Comparison of ENCODE assay signal across 22 mouse cellular contexts in genomic region chr8:86718332-86718994, GRCm38 (mm10). TPM values are rescaled to one million over a fixed set of nuclear protein-coding genes. Genes with fewer than 3 reads are reported as not detected.
DNase-seq lines count a peak whose midpoint lies in the region; ATAC-seq and TF ChIP-seq lines count a peak whose summit lies in the region.
"Had no signal": no experiment of that assay in that cellular context is flagged by ENCODE, and none has a peak within 500 bp of the region (broad histone marks: within the 10 kb centered on the region; RNA-seq: fewer than 3 reads in every experiment).

No protein-coding gene starts in this region.

- TF ChIP-seq CTCF in heart, adult 2 months (IDR thresholded peaks at IDR 0.05) = no peak
- TF ChIP-seq CTCF in lung, embryonic 14.5 days (IDR thresholded peaks at IDR 0.05; ENCODE audit: low read depth) = no peak

- peak overlapping the region; percentile 12; the same call in 1 of the 2 replicates for H3K27ac ChIP-seq in heart, adult 2 months
- H3K27ac ChIP-seq in lung, embryonic 14.5 days (ENCODE audit: low read depth) = no peak overlapping the region
- no peak overlapping the region for H3K27ac ChIP-seq in lung, embryonic 16.5 days (ENCODE audit: low read length)
- H3K27ac ChIP-seq: embryonic facial prominence, embryonic 13.5 days; embryonic facial prominence, embryonic 15.5 days; forebrain, embryonic 10.5 days; forebrain, embryonic 12.5 days had no signal

- peaks cover 14% of the 10 kb centered on the region for H3K36me3 ChIP-seq in heart, adult 2 months (ENCODE audit: control insufficient read depth, insufficient read depth, low read length)
- H3K36me3 ChIP-seq in lung, embryonic 14.5 days (ENCODE audit: insufficient read depth) = peaks cover 44% of the 10 kb centered on the region; the same call in 1 of the 2 replicates
- H3K36me3 ChIP-seq in lung, embryonic 16.5 days (ENCODE audit: control insufficient read depth, insufficient read depth, low read length) = peaks cover 3% of the 10 kb centered on the region; the same call in 1 of the 2 replicates

- no peaks in the 10 kb centered on the region for H3K79me2 ChIP-seq in heart, adult 2 months (replicated peaks; ENCODE audit: control insufficient read depth, insufficient read depth, low read length)

- no peak overlapping the region for H3K4me3 ChIP-seq in heart, adult 2 months
- H3K4me3 ChIP-seq in lung, embryonic 14.5 days (ENCODE audit: low read depth, low read length) = no peak overlapping the region
- no peak overlapping the region for H3K4me3 ChIP-seq in lung, embryonic 16.5 days (ENCODE audit: low read length)
- H3K4me3 ChIP-seq: embryonic facial prominence, embryonic 13.5 days; embryonic facial prominence, embryonic 15.5 days; erythroblast, embryonic 14.5 days; forebrain, embryonic 10.5 days; forebrain, embryonic 12.5 days had no signal

- H3K27me3 ChIP-seq in heart, adult 2 months (ENCODE audit: control insufficient read depth, insufficient read depth, low read length) = no peaks in the 10 kb centered on the region
- no peaks in the 10 kb centered on the region for H3K27me3 ChIP-seq in lung, embryonic 14.5 days (ENCODE audit: insufficient read depth, low read length)
- no peaks in the 10 kb centered on the region for H3K27me3 ChIP-seq in lung, embryonic 16.5 days (ENCODE audit: control insufficient read depth, insufficient read depth, low read depth, low read length)
- H3K27me3 ChIP-seq: embryonic facial prominence, embryonic 13.5 days; embryonic facial prominence, embryonic 15.5 days; forebrain, embryonic 12.5 days had no signal

- intact Hi-C loops in heart, adult 2 months (cut with DNase I) = loop anchor here (5.0 kb wide), 1 partner anchor 91 kb away; no protein-coding TSS in a partner anchor
- intact Hi-C loops in heart, postnatal 25 days (cut with DNase I) = no loop called here

- H3K9ac ChIP-seq in heart, adult 2 months (ENCODE audit: low read depth, low read length) = no peak overlapping the region
- H3K9ac ChIP-seq in lung, embryonic 14.5 days = no peak overlapping the region
- no peak overlapping the region for H3K9ac ChIP-seq in lung, embryonic 16.5 days (ENCODE audit: low read length)
- H3K9ac ChIP-seq: embryonic facial prominence, embryonic 13.5 days; embryonic facial prominence, embryonic 15.5 days; forebrain, embryonic 12.5 days had no signal

- TF ChIP-seq EP300 in heart, adult 2 months (IDR thresholded peaks at IDR 0.05; ENCODE audit: insufficient read depth, low read depth, low read length) = no peak

- TF ChIP-seq POLR2A in heart, adult 2 months (IDR thresholded peaks at IDR 0.05; ENCODE audit: insufficient read depth, low read depth, low read length) = no peak

- no peak overlapping the region for H3K4me2 ChIP-seq in lung, embryonic 14.5 days
- H3K4me2 ChIP-seq in lung, embryonic 16.5 days (ENCODE audit: low read depth, low read length) = no peak overlapping the region
- H3K4me2 ChIP-seq: embryonic facial prominence, embryonic 13.5 days; embryonic facial prominence, embryonic 15.5 days; forebrain, embryonic 12.5 days had no signal

- no peak for DNase-seq in heart, adult 2 months
- DNase-seq in heart, postnatal 25 days (ENCODE audit: low spot score) = no peak
- peak; percentile 64 for DNase-seq in lung, embryonic 14.5 days
- DNase-seq in lung, postnatal 4 days = no peak
- no peak for DNase-seq in lung, postnatal 36 days
- DNase-seq: adrenal gland, adult 2 months; adrenal gland, postnatal 10 days; adrenal gland, postnatal 25 days; cerebellum, adult 11 months; cerebellum, adult 18-20 months; cerebellum, adult 8-10 months; cerebellum, adult 9-11 months; cerebellum, postnatal 14 days; cerebellum, postnatal 36 days; embryo, embryonic 11 days had no signal

- ATAC-seq in lung, embryonic 14.5 days (ENCODE audit: insufficient read depth) = peak; percentile 71
- peak; percentile 66 for ATAC-seq in lung, embryonic 16.5 days (ENCODE audit: low read depth)
- ATAC-seq: forebrain, embryonic 14.5 days had no signal

- peaks cover 2% of the 10 kb centered on the region for H3K4me1 ChIP-seq in heart, adult 2 months (ENCODE audit: control insufficient read depth, insufficient read depth, low read length)
- no peaks in the 10 kb centered on the region for H3K4me1 ChIP-seq in lung, embryonic 14.5 days (ENCODE audit: insufficient read depth)
- no peaks in the 10 kb centered on the region for H3K4me1 ChIP-seq in lung, embryonic 16.5 days (replicated peaks; ENCODE audit: control insufficient read depth, insufficient read depth, low read length)
- H3K4me1 ChIP-seq: embryonic facial prominence, embryonic 15.5 days had no signal

- H3K9me3 ChIP-seq in lung, embryonic 14.5 days (ENCODE audit: low read depth, low read length) = no peaks in the 10 kb centered on the region
- H3K9me3 ChIP-seq in lung, embryonic 16.5 days (ENCODE audit: control insufficient read depth, low read length) = no peaks in the 10 kb centered on the region
- H3K9me3 ChIP-seq: embryonic facial prominence, embryonic 13.5 days; embryonic facial prominence, embryonic 15.5 days; forebrain, embryonic 10.5 days; forebrain, embryonic 12.5 days had no signal

- WGBS in heart, adult 2 months = 71% methylated on average over 2 of the region's 2 CpGs
- 62% methylated on average over 2 of the region's 2 CpGs for WGBS in lung, embryonic 14.5 days
- 66% methylated on average over 2 of the region's 2 CpGs for WGBS in lung, embryonic 16.5 days

RNA-seq across cellular contexts. Expression of gene Gm10638, which starts 27.0 kb away (rescaled TPM):
- total RNA-seq in heart, adult 2 months (2021) = 1 to 10 TPM; 2.8 to 3.1 TPM
- polyA plus RNA-seq in heart, adult 2 months (2012; rRNA removed) = 0.73 and 2.0 TPM in 2 replicates
- total RNA-seq in heart, postnatal 25 days (2021) = 1 to 10 TPM; 2.1 to 3.0 TPM
- polyA plus RNA-seq in lung, embryonic 14.5 days (2014; fragmentation: Nextera tagmentation; extraction: Ambion mirVana) = 4.1 and 6.2 TPM in 2 replicates
- polyA plus RNA-seq in lung, embryonic 16.5 days (2015; fragmentation: Nextera tagmentation; extraction: Ambion mirVana) = 2.5 and 3.3 TPM in 2 replicates

RNA-seq across cellular contexts. Expression of gene Siah1a, which starts 27.3 kb away (rescaled TPM):
- total RNA-seq in heart, adult 2 months (2021) = 10 to 100 TPM; 11.5 to 16.3 TPM
- polyA plus RNA-seq in heart, adult 2 months (2012; rRNA removed) = 15.6 and 25.8 TPM in 2 replicates
- 10 to 100 TPM; 14.9 to 15.6 TPM for total RNA-seq in heart, postnatal 25 days (2021)
- 50.8 and 51.6 TPM in 2 replicates for polyA plus RNA-seq in lung, embryonic 14.5 days (2014; fragmentation: Nextera tagmentation; extraction: Ambion mirVana)
- 31.5 and 39.5 TPM in 2 replicates for polyA plus RNA-seq in lung, embryonic 16.5 days (2015; fragmentation: Nextera tagmentation; extraction: Ambion mirVana)
